Mouse (Mus musculus) lung, postnatal 10 days (tissue): ENCODE measurements around the gene Mpc2.

ENCODE experiments used
- DNase-seq: peaks from one replicate; pipeline ENCODE4 v3.0.0; 2021

The Mpc2 gene

DNA sequence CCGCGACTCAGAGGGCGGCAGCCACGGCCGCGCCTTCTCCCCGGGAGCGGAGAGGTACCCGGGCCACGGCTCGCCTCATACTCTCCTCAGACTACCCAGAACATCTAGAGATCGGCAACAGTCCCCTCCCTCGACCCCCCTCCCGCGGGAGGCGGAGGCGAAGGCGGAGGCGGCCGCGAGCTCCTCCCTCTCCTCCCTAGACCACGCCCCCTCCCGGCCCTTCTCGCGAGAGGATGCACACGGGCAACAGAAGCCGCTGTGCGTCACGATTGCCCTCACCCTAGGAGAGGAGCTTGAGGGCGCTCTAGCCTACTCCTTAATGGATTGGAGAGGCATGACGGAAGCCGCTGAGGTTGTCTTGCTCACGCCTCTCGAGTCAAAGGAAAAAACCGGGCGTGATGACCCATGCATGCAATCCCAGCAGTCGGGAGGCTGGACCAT, at the start of gene Mpc2, which contains the start of gene Dcaf6:
Mpc2 (plus strand) TSS at position 278 of the 441 bp plus-strand sequence.
Dcaf6 (minus strand) TSS at position 116 of the 441 bp plus-strand sequence.
- DNase-seq: peak; percentile 99

DNA sequence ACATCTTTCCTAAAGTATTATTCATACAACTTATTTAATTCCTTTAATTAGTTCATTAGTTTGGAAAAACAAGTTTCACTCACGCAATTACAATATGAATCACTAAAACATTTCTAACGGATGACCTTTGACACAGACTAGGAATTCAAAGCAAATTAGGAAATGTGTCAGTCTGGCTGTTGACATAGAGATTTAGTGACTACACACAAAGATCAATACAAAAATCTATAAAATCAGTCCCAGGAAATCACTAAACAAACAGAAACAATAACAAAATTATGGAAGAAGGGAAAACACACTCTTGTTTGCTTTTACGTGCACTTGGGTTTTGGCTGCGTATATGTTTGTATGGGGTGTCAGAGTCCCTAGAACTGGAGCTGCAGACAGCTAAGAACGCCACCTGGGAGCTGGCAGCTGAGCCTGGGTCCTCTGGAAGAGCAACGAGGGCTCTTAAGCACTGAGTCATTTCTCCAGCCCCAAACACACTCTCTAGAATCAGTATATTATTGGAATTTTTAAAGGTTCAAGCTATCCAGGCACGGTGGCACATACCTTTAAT, 39.0 kb upstream of the Mpc2 start:
- no peak for DNase-seq

DNA sequence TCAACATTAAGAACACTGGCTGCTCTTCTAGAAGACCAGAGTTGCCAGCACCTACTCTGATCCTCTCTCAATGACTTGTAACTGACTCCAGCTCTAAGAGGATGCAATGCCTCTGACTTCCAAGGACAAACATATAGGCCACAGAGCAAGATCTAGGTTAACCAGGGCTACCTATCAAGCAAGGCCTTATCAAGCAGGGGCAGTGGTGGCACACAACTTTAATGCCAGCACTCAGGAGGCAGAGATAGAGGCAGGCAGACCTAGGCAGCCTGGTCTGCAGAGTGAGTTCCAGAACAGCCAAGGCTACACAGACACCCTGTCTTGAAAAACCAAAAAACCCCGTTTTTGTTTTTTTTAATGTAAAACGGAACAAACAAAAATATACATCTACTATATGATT, 34.2 kb upstream of the Mpc2 start:
- DNase-seq: no peak

GRCm38 (mm10) chr1:165432883-165433282, 27.6 kb upstream of the Mpc2 start:
- DNase-seq: peak; percentile 7

- DNase-seq: no peak
Measured at GRCm38 (mm10) chr1:165438289-165439021, 22.0 kb upstream of the Mpc2 start.

GRCm38 (mm10) chr1:165440788-165441187, 19.6 kb upstream of the Mpc2 start:
- DNase-seq: no peak

GRCm38 (mm10) chr1:165441201-165441600, 19.2 kb upstream of the Mpc2 start:
- no peak for DNase-seq

GRCm38 (mm10) chr1:165441719-165442118, 18.7 kb upstream of the Mpc2 start:
- no peak for DNase-seq

DNA sequence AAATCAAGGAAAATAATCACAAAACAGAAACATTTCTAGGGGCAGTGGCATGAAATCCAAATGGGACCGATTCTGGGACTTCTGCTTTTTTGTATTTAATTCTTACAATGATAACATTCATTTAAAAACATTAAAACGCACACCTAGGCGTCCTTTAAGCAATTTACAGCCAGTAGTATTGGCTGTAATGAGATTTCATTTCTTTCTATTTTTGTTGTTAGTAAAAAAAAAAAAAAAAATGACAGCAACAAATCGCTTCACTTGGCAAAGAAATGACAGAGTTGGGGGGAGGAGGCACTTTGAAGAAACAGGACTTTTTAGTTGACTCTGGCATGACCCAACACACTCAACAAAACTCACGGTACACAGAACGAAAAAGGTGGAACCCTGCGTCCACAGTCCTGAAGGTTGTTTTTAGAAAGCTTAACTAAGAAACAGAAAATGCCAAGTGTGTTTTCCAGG, 1.4 kb upstream of the Mpc2 start:
- peak; percentile 40 for DNase-seq

DNA sequence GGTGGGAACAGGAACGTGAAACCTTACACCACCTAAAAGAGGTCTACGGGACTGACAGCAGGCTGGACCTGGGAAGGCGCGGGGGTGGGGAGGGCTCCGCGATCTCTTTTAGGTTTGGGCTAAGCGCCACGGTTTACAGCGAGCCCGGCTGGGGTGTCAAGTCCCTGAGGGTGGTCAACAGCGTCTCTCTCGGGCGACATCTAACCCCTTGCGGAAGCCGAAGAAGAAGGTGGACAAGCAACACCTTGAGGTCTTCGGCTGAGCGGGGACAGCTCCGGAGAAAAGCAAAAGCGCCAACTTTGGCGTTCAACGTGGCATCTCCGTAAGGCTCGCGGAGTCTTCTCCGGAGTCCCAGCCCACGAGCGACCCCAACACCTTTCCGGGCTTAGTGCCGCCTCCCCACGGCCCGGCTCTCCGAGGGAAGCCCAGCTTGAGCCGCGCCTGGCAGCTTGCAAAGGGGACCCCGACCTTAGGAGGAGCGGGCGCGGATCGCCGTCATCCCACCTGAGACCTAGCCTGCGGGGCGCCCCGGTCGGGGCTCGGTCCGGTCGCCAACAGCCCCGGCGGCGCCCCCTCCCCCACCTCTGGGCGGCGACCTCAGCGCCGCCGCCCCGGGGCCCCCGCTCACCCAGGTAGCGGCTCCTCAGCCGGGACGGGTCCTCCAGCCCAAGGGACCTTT, 795 bp upstream of the Mpc2 start:
- peak; percentile 64 for DNase-seq

- DNase-seq: peak; percentile 100
Measured at GRCm38 (mm10) chr1:165460801-165461377, 452 bp downstream of the Mpc2 start.

DNA sequence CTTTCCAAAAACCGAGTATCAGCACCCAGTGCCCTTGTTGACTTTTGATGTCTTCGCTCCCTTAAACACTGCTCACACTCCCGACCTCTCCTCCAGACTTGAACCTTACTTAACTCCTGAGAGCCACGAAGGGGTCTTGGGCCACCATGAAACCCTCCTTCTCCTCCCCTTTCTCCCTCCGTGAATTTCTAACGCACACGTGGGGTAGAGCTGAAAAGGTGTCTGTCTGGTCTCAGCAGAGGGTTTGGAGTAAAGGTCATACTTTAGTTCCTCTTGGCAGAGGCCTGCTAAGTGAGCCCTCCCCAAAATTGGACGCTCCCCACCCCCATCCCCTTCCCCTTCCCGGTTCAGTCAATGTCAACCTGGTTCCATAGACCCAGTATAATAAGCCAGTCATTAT, 1.2 kb downstream of the Mpc2 start:
- DNase-seq: peak; percentile 5

DNA sequence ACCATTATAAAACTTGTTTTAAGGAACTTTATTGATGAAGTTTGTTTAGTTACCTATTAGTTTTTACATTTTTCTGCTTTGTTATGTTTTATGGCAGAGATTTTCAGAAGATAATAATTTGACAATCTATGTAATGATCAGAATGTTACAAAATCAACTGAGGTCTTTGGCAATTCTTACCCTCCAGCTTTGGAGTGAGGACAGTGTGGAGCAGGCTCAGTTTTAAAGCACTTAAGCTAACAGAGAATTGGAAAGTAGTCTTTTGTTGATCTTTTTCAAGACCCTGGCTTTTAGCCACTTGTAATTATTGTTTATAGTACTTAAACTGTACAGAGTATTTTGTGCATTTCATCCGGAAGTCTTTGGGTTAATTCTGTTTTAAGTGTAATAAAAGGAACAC, 2.4 kb downstream of the Mpc2 start:
- DNase-seq: no peak

DNA sequence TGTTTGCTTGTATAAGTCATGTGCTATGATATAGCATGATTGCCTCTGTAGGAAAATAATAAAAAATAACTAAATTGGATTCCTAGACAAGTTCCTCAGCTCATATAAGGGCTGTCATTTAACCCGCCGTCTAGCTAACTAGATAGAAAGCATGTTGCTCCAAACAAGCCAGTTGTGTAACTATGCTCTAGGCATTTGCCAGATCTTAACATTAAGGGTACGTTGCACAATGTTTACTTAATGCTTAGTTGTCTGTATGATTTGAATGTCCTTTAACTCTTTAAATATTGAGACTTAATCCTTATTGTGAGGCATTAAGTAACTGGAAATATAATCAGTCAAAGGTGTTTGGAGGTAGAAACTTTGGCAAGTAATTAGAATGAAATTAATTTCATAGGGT, 4.1 kb downstream of the Mpc2 start:
- DNase-seq: no peak

DNA sequence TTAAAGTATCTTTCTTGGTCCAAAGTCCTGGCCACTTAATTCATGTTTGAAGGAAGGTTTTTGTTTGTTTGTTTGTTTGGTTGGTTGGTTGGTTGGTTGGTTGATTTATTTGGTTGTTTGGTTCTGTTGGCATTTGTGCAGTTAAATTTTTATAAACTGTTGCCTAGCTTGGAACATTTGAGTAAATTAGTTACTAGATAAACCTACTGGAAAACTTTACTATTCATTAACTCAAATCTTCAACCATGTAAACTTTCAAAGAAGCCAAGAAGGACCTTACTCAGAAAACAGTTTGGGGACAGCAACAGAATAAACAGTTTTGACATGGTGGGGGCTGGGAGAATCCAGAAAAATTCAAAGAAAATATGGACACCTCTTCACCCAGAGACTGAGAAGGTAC, 8.5 kb downstream of the Mpc2 start:
- no peak for DNase-seq

DNA sequence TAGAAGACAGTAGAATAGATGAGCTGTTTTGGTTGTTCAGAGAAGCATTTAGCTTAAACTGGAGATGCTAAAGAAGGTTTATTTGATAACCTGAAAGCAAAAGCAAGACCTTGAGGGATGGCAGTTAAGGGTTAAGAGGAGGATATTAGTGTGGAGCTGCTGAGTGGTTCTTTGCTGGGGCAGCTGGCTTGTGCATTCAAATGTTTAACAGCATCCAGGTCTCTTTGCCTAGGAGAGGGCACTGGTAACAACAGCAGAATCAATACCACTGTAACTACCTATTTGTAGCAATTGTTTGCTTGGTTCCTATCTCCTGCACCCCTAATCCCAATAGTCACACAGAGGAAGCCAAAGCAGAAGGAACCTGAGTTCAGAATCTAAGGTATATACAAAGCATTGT, 9.3 kb downstream of the Mpc2 start:
- DNase-seq: no peak

DNA sequence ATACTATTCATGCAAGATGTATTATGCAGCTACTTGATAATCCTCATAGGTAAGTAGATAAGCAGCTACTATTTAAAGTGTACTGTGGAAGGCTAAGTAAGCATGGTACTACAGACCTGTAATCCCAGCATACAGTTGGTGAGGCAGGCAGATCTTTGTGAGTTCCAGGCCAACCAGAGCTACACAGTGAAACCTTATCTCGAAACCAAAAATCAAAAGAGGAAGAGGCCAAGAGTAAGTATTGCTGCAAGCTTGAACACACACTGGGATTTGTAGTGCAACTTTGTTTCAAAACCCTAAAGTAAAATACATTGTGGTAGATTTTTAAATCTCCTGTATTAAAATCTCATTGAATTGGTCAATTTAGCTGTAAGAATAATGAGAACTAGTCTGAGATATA, 11.1 kb downstream of the Mpc2 start:
- DNase-seq: no peak

- DNase-seq: no peak
Measured at GRCm38 (mm10) chr1:165484688-165485233, 24.3 kb downstream of the Mpc2 start, which contains the start of gene Adcy10. Gene Adcy10 (plus strand): TSS chr1:165485183.

- DNase-seq: no peak
Measured at GRCm38 (mm10) chr1:165486108-165486507, 25.7 kb downstream of the Mpc2 start.

- DNase-seq: no peak
Measured at GRCm38 (mm10) chr1:165489197-165489596, 28.8 kb downstream of the Mpc2 start.

DNA sequence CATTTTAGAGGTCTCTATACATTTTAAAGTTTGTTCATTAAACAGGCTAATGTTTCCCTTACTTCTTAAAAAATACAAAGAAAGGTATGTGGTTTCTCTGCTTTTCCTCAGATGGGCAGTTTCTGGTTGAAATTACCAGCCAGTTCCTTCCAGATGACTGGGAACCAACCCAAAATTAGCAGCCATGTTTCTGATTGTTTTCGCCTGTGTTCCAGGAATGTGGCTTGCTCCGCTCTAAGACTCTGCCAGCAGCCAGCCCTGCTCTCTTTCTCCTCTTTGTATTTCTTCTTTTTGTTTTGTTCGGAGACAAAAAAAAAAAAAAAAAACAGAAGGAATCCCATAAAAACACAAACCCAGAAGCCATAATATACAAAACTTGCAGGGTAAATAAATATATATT, 38.4 kb downstream of the Mpc2 start:
- peak; percentile 35 for DNase-seq

GRCm38 (mm10) chr1:165503307-165504024, 43.0 kb downstream of the Mpc2 start:
- DNase-seq: peak; percentile 68

DNA sequence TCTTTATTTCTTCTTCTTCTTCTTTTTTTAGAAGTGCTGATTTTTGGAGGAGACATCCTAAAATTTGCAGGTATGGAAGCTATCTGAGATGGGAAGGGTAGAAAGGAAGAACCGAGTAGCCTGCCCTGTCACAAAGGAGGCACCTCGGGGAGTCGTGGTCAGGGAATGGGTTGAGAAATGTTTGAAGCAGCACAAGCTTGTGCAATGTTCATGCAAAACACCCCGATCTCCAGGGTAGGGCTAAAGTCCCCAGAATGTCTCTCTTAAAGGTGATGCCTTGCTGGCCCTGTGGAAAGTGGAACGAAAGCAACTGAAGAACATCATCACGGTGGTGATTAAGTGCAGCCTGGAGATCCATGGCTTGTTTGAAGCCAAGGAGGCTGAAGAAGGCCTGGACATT, 45.9 kb downstream of the Mpc2 start:
- DNase-seq: no peak
